Mouse (Mus musculus) common myeloid progenitor, adult 5-6 weeks (primary cell): Measurements from ENCODE around the gene Vmn1r91. TPM values are rescaled to one million over a fixed set of nuclear protein-coding genes. Genes with fewer than 3 reads are reported as not detected.
"Not testable (repeated sequence)": the region's sequence is repeated elsewhere in the genome, so short reads cannot be mapped to it uniquely, and the experiment has no call there.

Experiments
- ATAC-seq: replicated peaks from 2 replicates; pipeline ENCODE4 v1.8.0; 2016; ENCODE audit warnings: low read depth, mild to moderate bottlenecking, moderate TSS enrichment, inconsistent platforms; ENCODE audit not compliant: poor library complexity, severe bottlenecking
- total RNA-seq: library from RNA; stranded (forward); fragments of 200-1000, 187-1606 nt; gene quantifications from 2 replicates; pipeline ENCODE4 v1.2.3, GENCODE M21; 2017

The Vmn1r91 gene
- not detected in 2 replicates for total RNA-seq

DNA sequence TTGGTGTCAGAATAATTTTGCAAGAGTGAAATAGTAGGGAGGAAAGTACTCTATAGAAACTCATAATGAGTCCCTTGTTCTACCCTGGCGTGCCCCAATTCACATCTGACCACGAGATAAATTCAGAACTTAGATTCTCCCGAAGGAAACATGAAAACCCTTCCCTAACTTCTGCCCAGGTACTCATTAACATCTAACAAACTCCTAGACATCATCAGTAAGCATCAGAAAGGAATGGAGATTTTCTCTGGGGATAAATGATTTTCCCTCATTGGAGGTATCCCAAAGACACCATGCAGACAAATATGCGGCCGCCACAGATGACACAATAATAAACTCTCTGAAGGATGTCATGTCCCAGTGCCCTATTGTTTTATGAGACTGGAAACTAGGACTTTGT lies at the start of gene Vmn1r91:
Gene Vmn1r91 (plus strand): TSS at position 301 of the 400 bp plus-strand sequence.
- not testable (repeated sequence) for ATAC-seq

DNA sequence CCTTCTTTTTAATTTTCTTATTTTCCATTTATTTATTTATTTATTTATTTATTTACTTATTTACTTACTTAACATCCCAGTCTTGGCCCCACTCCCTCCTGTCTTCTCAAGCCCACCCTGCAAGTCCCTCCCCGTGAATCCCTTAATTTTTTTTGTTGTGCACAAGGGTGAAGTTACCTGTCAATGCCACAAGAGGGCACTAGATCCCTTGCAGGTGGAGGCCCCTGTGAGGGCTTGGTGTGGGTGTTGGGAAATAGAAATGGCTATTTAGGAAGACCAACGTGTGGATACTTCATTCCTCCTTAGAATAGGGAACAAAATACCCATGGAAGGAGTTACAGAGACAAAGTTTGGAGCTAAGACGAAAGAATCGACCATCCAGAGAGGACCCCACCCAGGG lies 35.4 kb upstream of the Vmn1r91 start:
- not testable (repeated sequence) for ATAC-seq

DNA sequence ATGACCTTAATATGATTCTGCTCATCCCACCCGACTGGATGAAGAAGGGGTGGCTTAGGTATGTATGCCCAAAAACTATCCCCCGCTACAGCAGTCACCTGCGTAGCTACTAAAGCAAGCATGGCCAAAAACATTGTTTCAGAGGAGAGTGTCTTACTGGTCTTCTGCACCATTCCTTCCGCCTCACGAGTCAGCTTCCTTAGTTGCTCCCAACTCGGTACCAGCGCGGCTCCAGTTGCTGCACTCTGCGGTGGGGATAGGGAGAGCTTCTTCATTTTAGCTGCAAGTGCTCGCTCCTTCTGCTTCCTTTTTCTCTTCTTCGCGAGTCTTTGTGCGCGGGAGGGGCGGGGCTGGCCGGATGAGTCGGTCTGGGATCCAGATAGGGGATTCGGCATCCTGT lies 21.4 kb upstream of the Vmn1r91 start:
- ATAC-seq = not testable (repeated sequence)

DNA sequence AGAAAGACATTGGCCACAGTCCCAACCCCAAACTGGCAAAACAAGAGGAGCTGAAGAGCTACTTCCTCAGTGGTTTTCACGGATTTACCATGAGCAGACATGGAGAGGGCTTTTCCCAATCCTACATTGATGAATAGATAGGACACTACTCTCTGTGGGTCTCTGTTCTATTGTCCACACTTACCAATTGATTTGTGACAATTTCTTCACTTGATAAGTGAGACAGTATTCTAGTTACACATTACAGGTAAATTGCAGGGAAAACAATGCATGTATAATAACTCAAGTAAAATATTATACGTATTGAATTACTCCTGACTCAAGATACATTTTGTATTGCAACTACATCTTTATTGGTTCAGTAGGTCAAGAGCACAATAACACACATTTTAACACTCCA lies 23.0 kb downstream of the Vmn1r91 start, which contains the start of gene Gm16442:
Gene Gm16442 (minus strand): TSS at position 101 of the 400 bp plus-strand sequence.
- not testable (repeated sequence) for ATAC-seq

DNA sequence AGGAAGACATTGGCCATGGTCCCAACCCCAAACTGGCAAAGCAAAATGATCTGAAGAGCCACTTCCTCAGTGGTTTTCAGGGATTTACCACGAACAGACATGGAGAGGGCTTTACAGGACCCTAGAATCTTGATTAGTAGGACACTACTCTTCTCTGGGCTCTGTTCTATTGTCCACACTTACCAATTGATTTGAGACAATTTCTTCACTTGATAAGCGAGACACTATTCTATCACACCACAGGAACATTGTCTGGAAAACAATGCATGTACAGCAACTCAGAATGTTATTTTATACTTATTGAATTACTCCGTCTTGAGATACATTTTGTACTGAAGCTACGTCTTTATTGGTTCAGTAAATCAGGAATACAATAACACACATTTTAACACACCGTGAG lies 39.5 kb downstream of the Vmn1r91 start, which contains the start of gene Vmn1r93:
Gene Vmn1r93 (minus strand): TSS at position 101 of the 400 bp plus-strand sequence.
- ATAC-seq = not testable (repeated sequence)

Other genes with a start within 250 kb of the Vmn1r91 start
- gene Gm19345, start 247.7 kb upstream of the Vmn1r91 start, total RNA-seq = not detected in 2 replicates
- not detected in 2 replicates for gene Ceacam16, start 238.4 kb upstream of the Vmn1r91 start, total RNA-seq
- not detected in 2 replicates for gene Ceacam19, start 211.7 kb upstream of the Vmn1r91 start, total RNA-seq
- gene Pvr, start 178.5 kb upstream of the Vmn1r91 start, total RNA-seq = 7.7 and 9.7 TPM in 2 replicates
- gene Igsf23, start 148.9 kb upstream of the Vmn1r91 start, total RNA-seq = 0.29 and 0.46 TPM in 2 replicates
- not detected in 2 replicates for gene Ceacam20, start 134.3 kb upstream of the Vmn1r91 start, total RNA-seq
- not detected in 2 replicates for gene Nlrp9b, start 108.2 kb upstream of the Vmn1r91 start, total RNA-seq
- not detected in 2 replicates for gene Gm16442, start 22.9 kb downstream of the Vmn1r91 start, total RNA-seq
- not detected in 2 replicates for gene Vmn1r93, start 39.4 kb downstream of the Vmn1r91 start, total RNA-seq
- gene Vmn1r94, start 68.7 kb downstream of the Vmn1r91 start, total RNA-seq = not detected in 2 replicates
- gene Vmn1r95, start 94.0 kb downstream of the Vmn1r91 start, total RNA-seq = not detected in 2 replicates
- gene Gm6164, start 105.9 kb downstream of the Vmn1r91 start, total RNA-seq = not detected in 2 replicates
- gene Gm4498, start 134.1 kb downstream of the Vmn1r91 start, total RNA-seq = not detected in 2 replicates
- not detected in 2 replicates for gene Gm5890, start 163.2 kb downstream of the Vmn1r91 start, total RNA-seq
- not detected in 2 replicates for gene Gm4133, start 234.4 kb downstream of the Vmn1r91 start, total RNA-seq